Mouse (Mus musculus) liver, embryonic 13.5 days (tissue): ENCODE measurements around the gene Pnrc1. TPM values are rescaled to one million over a fixed set of nuclear protein-coding genes. Genes with fewer than 3 reads are reported as not detected.
"Not testable (repeated sequence)": the region's sequence is repeated elsewhere in the genome, so short reads cannot be mapped to it uniquely, and the experiment has no call there.

Source experiments
- ATAC-seq: fragments of 200-750 bp; cut with Nextera tagmentation; 2 replicates; pipeline ENCODE4 v1.8.0; 2017; ENCODE audit warnings: low read depth, mild to moderate bottlenecking, moderate number of reproducible peaks, moderate library complexity
- DNase-seq: peaks from one replicate; pipeline ENCODE4 v3.0.0; 2022
- H3K27ac ChIP-seq: fragments of 300-500 bp; sonication (generic); 2 replicates; pipeline ENCODE4 v1.5.1; 2015; ENCODE audit warnings: moderate library complexity, mild to moderate bottlenecking, inconsistent platforms
- H3K27me3 ChIP-seq: fragments of 300-500 bp; sonication (generic); 2 replicates; pipeline ENCODE4 v1.6.1; 2015; ENCODE audit warnings: mild to moderate bottlenecking, inconsistent platforms
- H3K36me3 ChIP-seq: fragments of 300-500 bp; sonication (generic); 2 replicates; pipeline ENCODE4 v1.6.1; 2015; ENCODE audit warnings: mild to moderate bottlenecking, inconsistent platforms
- H3K4me1 ChIP-seq: fragments of 300-500 bp; sonication (generic); replicated peaks from 2 replicates; pipeline ENCODE4 v1.6.1; 2015; ENCODE audit warnings: inconsistent platforms
- H3K4me2 ChIP-seq: fragments of 300-500 bp; sonication (generic); 2 replicates; pipeline ENCODE4 v1.6.1; 2015; ENCODE audit warnings: inconsistent platforms, mild to moderate bottlenecking, moderate library complexity
- H3K4me3 ChIP-seq: fragments of 300-500 bp; sonication (generic); replicated peaks from 2 replicates; pipeline ENCODE4 v1.5.1; 2015; ENCODE audit warnings: mild to moderate bottlenecking, inconsistent platforms
- H3K9ac ChIP-seq: fragments of 300-500 bp; sonication (generic); 2 replicates; pipeline ENCODE4 v1.6.1; 2015; ENCODE audit warnings: mild to moderate bottlenecking, inconsistent platforms
- H3K9me3 ChIP-seq: fragments of 300-500 bp; sonication (generic); replicated peaks from 2 replicates; pipeline ENCODE4 v1.6.1; 2016; ENCODE audit warnings: inconsistent platforms
- WGBS: fragments of 180-500 bp; shearing (Covaris S2); methylation state at CpG from one replicate; pipeline ENCODE4 v1.1.7; 2015; ENCODE audit not compliant: insufficient replicate concordance; 5-methylcytosine and 5-hydroxymethylcytosine counted together
- polyA plus RNA-seq: library from polyadenylated mRNA; unstranded; fragments of >200 nt; fragmentation: Nextera tagmentation; extraction: Ambion mirVana; gene quantifications from 2 replicates; pipeline ENCODE4 v1.2.1, GENCODE M21; 2015

Pnrc1 gene
- polyA plus RNA-seq = 28.4 and 33.6 TPM in 2 replicates

- Histone ChIP-seq H3K9me3 (no peaks in the 10 kb centered on the region), H3K36me3 (no peaks in the 10 kb centered on the region), H3K4me3 (no peak within 1 kb of the TSS), H3K4me1 (peaks cover 2% of the 10 kb centered on the region), H3K27ac (no peak within 1 kb of the TSS), H3K9ac (no peak within 1 kb of the TSS), H3K4me2 (no peak within 1 kb of the TSS), H3K27me3 (no peaks in the 10 kb centered on the region)
- ATAC-seq (no peak), DNase-seq (no peak)
- WGBS = 39% methylated on average over 3 of the region's 3 CpGs
Measured at GRCm38 (mm10) chr4:33290002-33290401, at the start of gene Pnrc1. Gene Pnrc1 (minus strand): TSS chr4:33290163.

GRCm38 (mm10) chr4:33337999-33338398, 48.0 kb upstream of the Pnrc1 start:
- WGBS = 82% methylated on average over 1 of the region's 1 CpGs
- peak; percentile 79 for ATAC-seq
- Histone ChIP-seq H3K27ac (peak overlapping the region; percentile 74), H3K36me3 (peaks cover 61% of the 10 kb centered on the region), H3K27me3 (no peaks in the 10 kb centered on the region), H3K4me1 (peaks cover 13% of the 10 kb centered on the region), H3K9me3 (no peaks in the 10 kb centered on the region), H3K4me2 (no peak overlapping the region), H3K9ac (peak overlapping the region; percentile 27; the same call in 1 of the 2 replicates), H3K4me3 (no peak overlapping the region)
- peak; percentile 59 for DNase-seq

- no peak overlapping the region for H3K27ac ChIP-seq
- no peaks in the 10 kb centered on the region for H3K27me3 ChIP-seq
- no peak overlapping the region for H3K4me3 ChIP-seq
- H3K9me3 ChIP-seq = no peaks in the 10 kb centered on the region
- WGBS = 97% methylated on average over 1 of the region's 1 CpGs
- no peak overlapping the region for H3K4me2 ChIP-seq
- ATAC-seq = no peak
- peaks cover 62% of the 10 kb centered on the region for H3K36me3 ChIP-seq
- DNase-seq = no peak
- H3K9ac ChIP-seq = no peak overlapping the region
- peaks cover 13% of the 10 kb centered on the region for H3K4me1 ChIP-seq
Measured at GRCm38 (mm10) chr4:33332956-33333455, 43.0 kb upstream of the Pnrc1 start.

GRCm38 (mm10) chr4:33331147-33331546, 41.2 kb upstream of the Pnrc1 start:
- WGBS = 51% methylated on average over 4 of the region's 4 CpGs
- Histone ChIP-seq H3K4me1 (peaks cover 9% of the 10 kb centered on the region; the same call in 1 of the 2 replicates), H3K9ac (no peak overlapping the region), H3K27ac (no peak overlapping the region), H3K27me3 (no peaks in the 10 kb centered on the region), H3K4me2 (no peak overlapping the region), H3K4me3 (no peak overlapping the region), H3K36me3 (peaks cover 69% of the 10 kb centered on the region), H3K9me3 (no peaks in the 10 kb centered on the region)
- ATAC-seq (no peak), DNase-seq (no peak)

- H3K9ac ChIP-seq = no peak overlapping the region
- DNase-seq = no peak
- peaks cover 10% of the 10 kb centered on the region; the same call in 1 of the 2 replicates for H3K36me3 ChIP-seq
- H3K4me2 ChIP-seq = no peak overlapping the region
- ATAC-seq = no peak
- H3K9me3 ChIP-seq = no peaks in the 10 kb centered on the region
- 47% methylated on average over 5 of the region's 5 CpGs for WGBS
- H3K27ac ChIP-seq = no peak overlapping the region; the same call in 1 of the 2 replicates
- no peak overlapping the region for H3K4me3 ChIP-seq
- H3K27me3 ChIP-seq = no peaks in the 10 kb centered on the region
- peaks cover 27% of the 10 kb centered on the region for H3K4me1 ChIP-seq
Measured at GRCm38 (mm10) chr4:33315840-33316239, 25.9 kb upstream of the Pnrc1 start.

- H3K4me2 ChIP-seq, DNase-seq, H3K27me3 ChIP-seq, H3K9ac ChIP-seq, ATAC-seq, H3K4me3 ChIP-seq, H3K27ac ChIP-seq, H3K9me3 ChIP-seq, H3K36me3 ChIP-seq: not testable (repeated sequence)
- WGBS = 93% methylated on average over 6 of the region's 8 CpGs
- H3K4me1 ChIP-seq = peaks cover 36% of the 10 kb centered on the region
Measured at GRCm38 (mm10) chr4:33314150-33314549, 24.2 kb upstream of the Pnrc1 start.

- H3K4me2 ChIP-seq = peak overlapping the region; percentile 81
Measured at GRCm38 (mm10) chr4:33310840-33311437, 21.0 kb upstream of the Pnrc1 start.

GRCm38 (mm10) chr4:33309764-33310757, 20.1 kb upstream of the Pnrc1 start, which contains the start of gene Rngtt:
Gene Rngtt (plus strand): TSS chr4:33310311.
- peak; percentile 97 for DNase-seq
- no peaks in the 10 kb centered on the region for H3K9me3 ChIP-seq
- peaks cover 6% of the 10 kb centered on the region; the same call in 1 of the 2 replicates for H3K36me3 ChIP-seq
- peak within 1 kb of the TSS; percentile 81 for H3K4me2 ChIP-seq
- H3K4me3 ChIP-seq = peak within 1 kb of the TSS; percentile 88
- H3K27me3 ChIP-seq = no peaks in the 10 kb centered on the region
- 3% methylated on average over 60 of the region's 60 CpGs for WGBS
- ATAC-seq = peak; percentile 93
- H3K27ac ChIP-seq = peak within 1 kb of the TSS; percentile 70
- peak within 1 kb of the TSS; percentile 92 for H3K9ac ChIP-seq
- peaks cover 31% of the 10 kb centered on the region for H3K4me1 ChIP-seq

More at GRCm38 (mm10) chr4:33310840-33311437, 21.0 kb upstream of the Pnrc1 start:
- peak overlapping the region; percentile 92 for H3K9ac ChIP-seq
- DNase-seq (no peak), ATAC-seq (no peak)
- no peaks in the 10 kb centered on the region for H3K9me3 ChIP-seq
- no peaks in the 10 kb centered on the region for H3K27me3 ChIP-seq
- peaks cover 33% of the 10 kb centered on the region for H3K4me1 ChIP-seq
- 5% methylated on average over 12 of the region's 12 CpGs for WGBS
- H3K36me3 ChIP-seq = peaks cover 6% of the 10 kb centered on the region; the same call in 1 of the 2 replicates
- H3K4me3 ChIP-seq = peak overlapping the region; percentile 88
- peak overlapping the region; percentile 70 for H3K27ac ChIP-seq

- Histone ChIP-seq H3K27me3 (no peaks in the 10 kb centered on the region), H3K4me3 (no peak overlapping the region), H3K4me1 (peaks cover 24% of the 10 kb centered on the region), H3K27ac (no peak overlapping the region), H3K36me3 (peaks cover 4% of the 10 kb centered on the region; the same call in 1 of the 2 replicates), H3K4me2 (no peak overlapping the region), H3K9ac (no peak overlapping the region), H3K9me3 (0 out of 2 replicates have a peak, but pooled peaks cover 3% of the 10 kb centered on the region)
- DNase-seq (no peak), ATAC-seq (no peak)
- WGBS = 59% methylated on average over 4 of the region's 4 CpGs
Measured at GRCm38 (mm10) chr4:33307146-33307545, 17.2 kb upstream of the Pnrc1 start.

- ATAC-seq = no peak
Measured at GRCm38 (mm10) chr4:33303057-33303456, 13.1 kb upstream of the Pnrc1 start.

More at GRCm38 (mm10) chr4:33303057-33303456, 13.1 kb upstream of the Pnrc1 start:
- Histone ChIP-seq H3K4me2 (no peak overlapping the region), H3K9me3 (0 out of 2 replicates have a peak, but pooled peaks cover 3% of the 10 kb centered on the region), H3K9ac (no peak overlapping the region), H3K4me3 (no peak overlapping the region), H3K36me3 (no peaks in the 10 kb centered on the region), H3K27me3 (no peaks in the 10 kb centered on the region), H3K27ac (no peak overlapping the region), H3K4me1 (no peaks in the 10 kb centered on the region)
- WGBS = 76% methylated on average over 1 of the region's 1 CpGs
- no peak for DNase-seq
